Mouse (Mus musculus) gastrocnemius, adult 2 months (tissue): Measurements from ENCODE around the gene Lrrc2. TPM values are rescaled to one million over a fixed set of nuclear protein-coding genes. Genes with fewer than 3 reads are reported as not detected.

Experiments used
- DNase-seq: peaks from one replicate; pipeline ENCODE4 v3.0.0; 2022
- H3K27ac ChIP-seq: fragments of 200-600 bp; 2 replicates; pipeline ENCODE4 v1.8.1; 2022; ENCODE audit warnings: mild to moderate bottlenecking
- H3K4me3 ChIP-seq: fragments of 200-600 bp; 2 replicates; pipeline ENCODE4 v1.8.1; 2022; ENCODE audit warnings: mild to moderate bottlenecking, moderate library complexity
- CTCF ChIP-seq: fragments of 200-600 bp; IDR thresholded peaks from 2 replicates; pipeline ENCODE4 v1.8.1; 2022; ENCODE audit warnings: antibody characterized with exemption, mild to moderate bottlenecking, moderate library complexity
- intact Hi-C: fragments of 180-260 bp; cut with DNase I; formaldehyde crosslinking; loops from one replicate; pipeline ENCODE4 v1.15.1; 2025
- long read RNA-seq, 2 experiments: library from polyadenylated mRNA; stranded (forward); transcript quantifications; one replicate each; pipeline ENCODE4 v2.0.0; 2021
- total RNA-seq, 2 experiments: library from RNA; stranded (reverse); gene quantifications; 2 replicates each; pipeline ENCODE4 v1.2.3; 2021

Gene Lrrc2
- 10 to 100 TPM; 75.0 to 80.8 TPM for total RNA-seq
- long read RNA-seq, experiment 1, partial matches to known transcripts = 4 of 57 reads
- long read RNA-seq, experiment 1, other reads (novel, unspliced or antisense) = 53 of 57 reads
- long read RNA-seq, experiment 2, partial matches to known transcripts = 11 of 73 reads
- long read RNA-seq, experiment 2, other reads (novel, unspliced or antisense) = 62 of 73 reads

DNA sequence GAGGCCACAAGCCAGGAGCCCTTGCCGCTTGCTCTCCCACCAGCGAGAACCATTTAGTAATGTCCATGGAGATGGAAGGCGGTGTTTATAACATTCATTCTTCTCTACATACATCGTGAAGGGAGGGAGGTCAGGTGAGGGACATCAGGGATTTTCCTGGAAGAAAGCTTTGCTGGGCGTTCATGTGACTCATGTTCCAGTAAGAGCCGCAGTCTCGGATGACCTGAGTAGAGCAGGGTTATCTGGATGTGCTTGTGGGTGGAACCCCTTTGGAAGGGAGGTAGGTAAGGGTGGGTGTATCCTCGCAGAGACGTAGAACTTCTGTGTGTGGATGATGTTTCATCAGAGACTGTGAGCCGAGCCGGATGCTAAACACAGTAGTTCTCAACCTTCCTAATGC lies at the start of gene Lrrc2:
TSS of gene Lrrc2 (plus strand) at position 149 of the 400 bp plus-strand sequence.
- H3K4me3 ChIP-seq = no peak within 1 kb of the TSS
- no peak for DNase-seq

DNA sequence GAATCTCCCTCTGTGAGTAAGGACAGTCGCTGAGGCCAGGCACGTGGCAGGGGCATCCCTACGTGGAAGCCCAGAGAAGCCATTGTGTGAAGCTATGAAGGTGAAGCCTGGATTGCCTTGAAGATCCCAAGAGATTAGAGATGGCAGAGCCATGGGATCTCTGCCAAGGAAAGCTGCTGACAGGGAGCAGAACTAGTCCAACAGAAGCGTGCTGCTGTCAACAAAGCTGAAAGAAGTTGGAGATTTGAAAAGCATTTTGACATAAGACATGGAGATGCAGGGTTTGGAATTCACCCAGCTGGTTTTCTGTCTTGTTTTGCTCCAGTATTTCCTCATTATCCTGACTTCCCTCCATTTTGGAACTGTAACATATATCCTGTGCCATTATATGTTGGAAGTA lies 49.1 kb upstream of the Lrrc2 start:
- Histone ChIP-seq H3K4me3 (no peak overlapping the region), H3K27ac (no peak overlapping the region)
- intact Hi-C loops = no loop called here
- no peak for TF ChIP-seq CTCF
- no peak for DNase-seq

More for the DNA sequence above, at the start of gene Lrrc2:
- intact Hi-C loops = loop anchor here (5.0 kb wide), 1 partner anchor 69 kb away; the partner anchor contains the start of gene Tmie
- TF ChIP-seq CTCF = no peak
- H3K27ac ChIP-seq = peak within 1 kb of the TSS; percentile 95; the same call in 1 of the 2 replicates

GRCm38 (mm10) chr9:110907201-110907837 lies 44.0 kb upstream of the Lrrc2 start:
- Histone ChIP-seq H3K4me3 (no peak overlapping the region), H3K27ac (no peak overlapping the region)
- intact Hi-C loops = no loop called here
- no peak for TF ChIP-seq CTCF
- DNase-seq = no peak

- no peak overlapping the region for H3K27ac ChIP-seq
- TF ChIP-seq CTCF = no peak
- intact Hi-C loops = no loop called here
- DNase-seq = no peak
- no peak overlapping the region for H3K4me3 ChIP-seq
Observed at GRCm38 (mm10) chr9:110907838-110908630, 43.3 kb upstream of the Lrrc2 start.

- H3K27ac ChIP-seq = no peak overlapping the region
- H3K4me3 ChIP-seq = no peak overlapping the region
- intact Hi-C loops = no loop called here
- no peak for TF ChIP-seq CTCF
- DNase-seq = no peak
Observed at GRCm38 (mm10) chr9:110908631-110909016, 42.7 kb upstream of the Lrrc2 start.

DNA sequence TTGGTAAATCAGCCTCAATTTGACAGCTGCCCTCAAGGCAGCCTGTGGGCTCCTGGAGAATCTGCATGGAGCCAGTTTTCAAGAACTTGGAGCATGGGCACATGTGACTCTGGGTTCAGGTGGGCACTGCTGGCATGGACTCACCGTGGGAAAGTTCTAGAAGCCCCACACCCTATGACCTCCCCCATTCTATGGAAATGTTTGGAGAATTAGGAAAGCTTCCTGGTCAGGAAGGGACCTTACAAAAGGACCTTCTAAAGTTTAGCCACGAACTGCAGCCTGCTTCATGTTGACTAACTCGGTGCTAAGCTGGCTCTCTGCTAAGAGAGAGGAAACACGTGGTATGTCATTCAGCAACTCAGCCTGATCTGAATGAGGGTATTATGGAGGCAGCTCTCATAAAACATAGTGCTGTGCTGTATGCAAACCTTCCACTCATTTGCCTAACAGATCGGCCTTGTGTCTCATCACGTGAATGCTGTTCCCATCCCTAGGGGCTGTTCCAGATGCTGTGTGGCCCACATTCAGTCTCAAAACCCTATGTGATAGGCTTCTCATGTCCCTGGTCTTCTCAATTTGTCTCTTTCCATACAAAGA lies 41.9 kb upstream of the Lrrc2 start:
- DNase-seq = no peak
- no peak for TF ChIP-seq CTCF
- H3K4me3 ChIP-seq = no peak overlapping the region
- intact Hi-C loops = no loop called here
- H3K27ac ChIP-seq = no peak overlapping the region

DNA sequence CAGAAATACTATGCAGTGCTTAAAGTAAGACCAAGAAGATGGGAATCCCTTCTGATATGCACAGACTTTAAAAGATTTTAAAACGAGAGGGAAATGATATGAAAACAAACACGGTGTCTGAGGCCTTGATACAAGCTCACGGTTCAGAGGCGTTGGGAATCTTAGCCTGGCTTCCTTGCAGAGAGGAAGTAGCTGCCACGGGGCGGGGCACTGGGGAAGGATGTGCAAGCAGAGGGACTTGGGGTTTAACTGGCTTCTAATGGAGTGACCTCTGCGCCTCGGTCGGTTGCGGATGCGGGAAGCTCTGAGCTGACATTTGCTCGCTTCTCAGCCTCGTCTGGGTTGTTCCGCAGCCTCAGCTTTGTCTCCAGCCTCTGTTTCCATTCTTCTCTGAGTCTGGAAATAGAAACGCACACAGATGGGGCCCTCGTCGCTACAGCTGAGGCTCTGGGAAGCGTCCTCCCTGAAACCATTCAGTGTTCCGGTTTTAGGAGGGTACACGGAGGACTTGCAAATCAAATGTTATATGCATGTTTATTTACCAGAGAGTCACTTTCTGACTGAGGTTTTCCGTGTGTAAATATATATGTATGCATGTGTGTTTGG lies 36.6 kb upstream of the Lrrc2 start:
- H3K4me3 ChIP-seq = no peak overlapping the region
- H3K27ac ChIP-seq = no peak overlapping the region
- DNase-seq = no peak
- intact Hi-C loops = no loop called here
- TF ChIP-seq CTCF = no peak

DNA sequence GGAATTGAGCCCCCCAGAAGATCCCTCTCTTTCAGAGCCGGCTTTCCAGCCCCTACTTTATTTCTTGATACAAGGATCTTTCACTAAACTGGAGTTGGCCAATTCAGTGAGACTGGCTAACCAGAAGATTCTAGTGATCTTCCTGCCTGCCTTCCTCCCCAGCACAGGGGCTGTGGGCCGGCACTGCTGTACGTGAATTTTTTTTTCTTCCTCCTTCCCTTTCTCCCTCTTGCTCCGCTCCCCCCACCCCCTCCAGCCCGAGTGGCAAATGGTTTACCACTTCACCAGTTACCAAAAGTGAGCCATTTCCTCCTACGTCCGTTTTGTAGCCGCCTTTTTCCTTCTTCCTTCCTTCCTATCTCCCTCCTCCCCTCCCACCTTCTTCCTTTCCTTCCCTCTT lies 35.9 kb upstream of the Lrrc2 start:
- Histone ChIP-seq H3K27ac (no peak overlapping the region), H3K4me3 (no peak overlapping the region)
- no peak for TF ChIP-seq CTCF
- intact Hi-C loops = no loop called here
- DNase-seq = no peak

GRCm38 (mm10) chr9:110916786-110917185 lies 34.6 kb upstream of the Lrrc2 start, which contains the start of gene Fam240a:
Gene Fam240a (minus strand): TSS chr9:110916861.
- intact Hi-C loops = no loop called here
- DNase-seq = no peak
- no peak for TF ChIP-seq CTCF
- no peak within 1 kb of the TSS for H3K4me3 ChIP-seq
- H3K27ac ChIP-seq = no peak within 1 kb of the TSS

DNA sequence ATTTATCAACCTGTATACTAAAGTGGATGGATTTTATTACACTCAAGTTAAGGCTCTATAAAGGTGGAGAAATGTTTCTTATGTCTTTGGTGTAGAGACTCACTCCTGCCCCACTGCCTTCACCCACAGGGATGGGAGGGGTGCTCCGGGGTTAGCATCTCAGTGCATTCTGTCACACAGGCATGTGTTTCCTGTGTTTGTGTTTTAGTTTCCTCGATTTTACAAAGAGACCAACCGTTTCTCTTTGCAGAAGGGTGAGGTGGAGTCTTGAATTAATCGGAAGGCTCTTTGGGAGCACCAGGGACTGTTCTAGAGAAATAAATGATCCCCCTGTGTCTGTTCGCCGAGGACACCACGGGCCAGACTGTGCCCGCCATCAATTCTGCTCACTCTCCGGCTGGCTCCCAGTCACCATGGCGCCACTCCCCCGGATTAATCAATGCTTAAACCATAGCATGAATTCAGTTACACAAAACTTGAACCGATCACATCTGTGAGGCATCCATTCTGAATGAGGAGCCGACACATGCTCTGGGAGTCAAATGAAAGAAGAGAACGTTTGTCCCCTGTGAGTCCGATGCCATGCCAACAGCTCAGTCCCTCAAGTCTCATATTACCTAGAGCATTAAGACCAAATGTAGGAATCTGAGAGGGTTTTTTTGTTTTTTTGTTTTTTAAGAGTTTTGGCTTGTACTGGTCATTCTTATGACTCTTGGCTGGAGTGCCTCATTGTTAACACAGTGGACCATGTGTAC lies 30.5 kb upstream of the Lrrc2 start:
- Histone ChIP-seq H3K4me3 (peak overlapping the region; percentile 51), H3K27ac (peak overlapping the region; percentile 69)
- intact Hi-C loops = no loop called here
- TF ChIP-seq CTCF = no peak
- no peak for DNase-seq

GRCm38 (mm10) chr9:110922759-110923158 lies 28.6 kb upstream of the Lrrc2 start:
- intact Hi-C loops = loop anchor here (2.0 kb wide), 3 partner anchors 32 to 150 kb away; no protein-coding TSS in a partner anchor
- no peak overlapping the region; the same call in 1 of the 2 replicates for H3K27ac ChIP-seq
- peak; percentile 98 for TF ChIP-seq CTCF
- no peak overlapping the region for H3K4me3 ChIP-seq
- peak; percentile 81 for DNase-seq

- no peak overlapping the region for H3K27ac ChIP-seq
- no peak for DNase-seq
- no peak overlapping the region for H3K4me3 ChIP-seq
- TF ChIP-seq CTCF = no peak
- intact Hi-C loops = no loop called here
Observed at GRCm38 (mm10) chr9:110931573-110931972, 19.8 kb upstream of the Lrrc2 start.
